8 mouse cellular contexts compared by ENCODE assay signal in the genomic region with DNA sequence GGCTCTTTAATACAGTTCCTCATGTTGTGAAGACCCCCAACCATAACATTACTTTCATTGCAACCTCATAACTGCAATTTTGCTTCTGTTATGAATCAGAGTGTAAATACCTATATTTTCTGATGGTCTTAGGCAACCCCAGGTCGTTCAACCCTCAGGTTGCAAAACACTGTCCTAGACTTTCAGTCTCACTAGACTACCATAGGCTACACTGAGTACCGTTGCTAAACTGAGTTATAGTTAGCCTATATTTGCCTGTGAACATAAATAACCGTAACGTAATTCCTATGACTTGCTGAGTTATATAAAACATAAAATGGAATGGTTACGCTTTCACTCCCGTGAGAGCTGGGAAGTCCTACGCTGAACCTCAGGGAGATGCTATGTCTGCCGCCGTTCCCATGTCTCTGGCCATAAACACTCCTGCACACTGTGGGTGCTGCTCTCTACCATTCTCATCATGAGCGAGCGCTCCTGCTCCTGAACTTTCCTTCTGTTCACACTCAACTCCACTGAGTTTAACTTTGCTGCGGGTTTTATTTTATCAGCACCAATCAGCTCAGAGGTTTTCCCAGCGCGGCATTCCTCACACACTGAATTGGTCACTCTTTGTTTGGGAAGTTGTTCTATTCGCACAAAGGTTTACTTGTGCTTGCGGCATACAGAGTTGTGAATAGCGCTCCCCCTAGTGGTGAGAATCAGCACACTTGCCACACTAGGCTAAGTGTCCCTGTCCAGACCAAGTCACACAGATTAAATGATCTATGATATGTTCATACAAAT. TPM values are rescaled to one million over a fixed set of nuclear protein-coding genes. Genes with fewer than 3 reads are reported as not detected.
DNase-seq lines count a peak whose midpoint lies in the region; ATAC-seq and TF ChIP-seq lines count a peak whose summit lies in the region.

No protein-coding gene starts in this region.

- H3K4me3 ChIP-seq in kidney, adult 2 months (ENCODE audit: insufficient read depth, low read depth, low read length) = no peak overlapping the region
- H3K4me3 ChIP-seq in limb, embryonic 11.5 days (ENCODE audit: low read depth, low read length) = no peak overlapping the region
- H3K4me3 ChIP-seq in midbrain, postnatal 0 days (ENCODE audit: low read depth, low read length) = no peak overlapping the region
- no peak overlapping the region for H3K4me3 ChIP-seq in stomach, embryonic 14.5 days (ENCODE audit: low read depth, low read length)

- no peak overlapping the region for H3K27ac ChIP-seq in kidney, adult 2 months (ENCODE audit: insufficient read depth, low read depth, low read length)
- peak overlapping the region; percentile 63; the same call in 1 of the 2 replicates for H3K27ac ChIP-seq in limb, embryonic 11.5 days (replicated peaks; ENCODE audit: low read depth, low read length)
- H3K27ac ChIP-seq in midbrain, postnatal 0 days (ENCODE audit: low read depth, low read length) = no peak overlapping the region
- H3K27ac ChIP-seq in stomach, embryonic 14.5 days (ENCODE audit: low read length) = no peak overlapping the region

- peak; percentile 88 for TF ChIP-seq CTCF in kidney, adult 2 months (conservative IDR thresholded peaks at IDR 0.05; ENCODE audit: insufficient read depth, insufficient read length, low read depth, low read length)
- peak; percentile 95 for TF ChIP-seq CTCF in midbrain, postnatal 0 days (IDR thresholded peaks at IDR 0.05)

- DNase-seq in 416B (ENCODE audit: low read depth) = peak; percentile 72
- peak; percentile 75 for DNase-seq in adipocyte (ENCODE audit: low spot score)
- peak; percentile 78 for DNase-seq in embryo, embryonic 9.5 days (ENCODE audit: extremely low spot score)
- DNase-seq in kidney, adult 2 months = peak; percentile 82
- DNase-seq in limb, embryonic 11.5 days (ENCODE audit: low spot score) = peak; percentile 87
- DNase-seq in midbrain, postnatal 0 days (ENCODE audit: low spot score) = peak; percentile 90

- no peaks in the 10 kb centered on the region for H3K9me3 ChIP-seq in limb, embryonic 11.5 days (ENCODE audit: control insufficient read depth, low read length)
- H3K9me3 ChIP-seq in midbrain, postnatal 0 days (ENCODE audit: low read length) = no peaks in the 10 kb centered on the region
- no peaks in the 10 kb centered on the region for H3K9me3 ChIP-seq in stomach, embryonic 14.5 days (ENCODE audit: control insufficient read depth, low read depth, low read length)

- H3K4me2 ChIP-seq in limb, embryonic 11.5 days (ENCODE audit: low read depth, severe bottlenecking) = no peak overlapping the region
- 0 out of 2 replicates have a peak overlapping the region, but pooled peaks have one; percentile 12 for H3K4me2 ChIP-seq in midbrain, postnatal 0 days (ENCODE audit: low read depth, low read length, poor library complexity, severe bottlenecking)
- H3K4me2 ChIP-seq in stomach, embryonic 14.5 days (replicated peaks; ENCODE audit: low read depth, low read length) = peak overlapping the region; percentile 27

- H3K36me3 ChIP-seq in kidney, adult 2 months (ENCODE audit: control insufficient read depth, insufficient read depth, low read length) = peaks cover 12% of the 10 kb centered on the region
- no peaks in the 10 kb centered on the region; the same call in 1 of the 2 replicates for H3K36me3 ChIP-seq in limb, embryonic 11.5 days (ENCODE audit: control insufficient read depth, insufficient read depth, low read length)
- peaks cover 25% of the 10 kb centered on the region for H3K36me3 ChIP-seq in midbrain, postnatal 0 days (ENCODE audit: insufficient read depth, low read length)
- H3K36me3 ChIP-seq in stomach, embryonic 14.5 days (ENCODE audit: control insufficient read depth, insufficient read depth, low read length) = peaks cover 3% of the 10 kb centered on the region; the same call in 1 of the 2 replicates

- ATAC-seq in granulocyte monocyte progenitor cell, adult 5-6 weeks (replicated peaks; ENCODE audit: poor library complexity, severe bottlenecking) = peak; percentile 72
- ATAC-seq in limb, embryonic 11.5 days (ENCODE audit: insufficient number of reproducible peaks, low FRiP score, low TSS enrichment, low read depth) = peak; percentile 88
- peak; percentile 83 for ATAC-seq in midbrain, postnatal 0 days (ENCODE audit: low FRiP score)
- ATAC-seq in stomach, embryonic 14.5 days (ENCODE audit: insufficient number of reproducible peaks, insufficient read depth, low FRiP score, low read depth) = peak; percentile 83

- TF ChIP-seq POLR2A in kidney, adult 2 months (IDR thresholded peaks at IDR 0.05; ENCODE audit: low read depth, low read length) = no peak

- H3K27me3 ChIP-seq in kidney, adult 2 months (replicated peaks; ENCODE audit: control insufficient read depth, insufficient read depth, low read length) = no peaks in the 10 kb centered on the region
- H3K27me3 ChIP-seq in limb, embryonic 11.5 days (ENCODE audit: control insufficient read depth, insufficient read depth, low read length) = no peaks in the 10 kb centered on the region
- no peaks in the 10 kb centered on the region for H3K27me3 ChIP-seq in midbrain, postnatal 0 days (ENCODE audit: insufficient read depth, low read length)
- no peaks in the 10 kb centered on the region for H3K27me3 ChIP-seq in stomach, embryonic 14.5 days (ENCODE audit: control insufficient read depth, insufficient read depth, low read length)

- peak overlapping the region; percentile 32; the same call in 1 of the 2 replicates for H3K9ac ChIP-seq in limb, embryonic 11.5 days (ENCODE audit: low read length)
- H3K9ac ChIP-seq in midbrain, postnatal 0 days (replicated peaks; ENCODE audit: low read length, poor library complexity, severe bottlenecking) = no peak overlapping the region
- no peak overlapping the region for H3K9ac ChIP-seq in stomach, embryonic 14.5 days (replicated peaks; ENCODE audit: low read depth, low read length)

- H3K4me1 ChIP-seq in kidney, adult 2 months (ENCODE audit: control insufficient read depth, insufficient read depth, low read length) = peaks cover 10% of the 10 kb centered on the region
- no peaks in the 10 kb centered on the region for H3K4me1 ChIP-seq in limb, embryonic 11.5 days (ENCODE audit: control insufficient read depth, insufficient read depth, low read length)
- H3K4me1 ChIP-seq in midbrain, postnatal 0 days (ENCODE audit: insufficient read depth, low read length) = no peaks in the 10 kb centered on the region
- H3K4me1 ChIP-seq in stomach, embryonic 14.5 days (ENCODE audit: control insufficient read depth, insufficient read depth, low read length) = no peaks in the 10 kb centered on the region

- WGBS in kidney, adult 2 months = 50% methylated on average over 17 of the region's 17 CpGs
- 60% methylated on average over 17 of the region's 17 CpGs for WGBS in limb, embryonic 11.5 days
- 54% methylated on average over 17 of the region's 17 CpGs for WGBS in midbrain, postnatal 0 days
- 52% methylated on average over 17 of the region's 17 CpGs for WGBS in stomach, embryonic 14.5 days

RNA-seq across cellular contexts. Expression of gene Cog3, which starts 13.4 kb away (rescaled TPM):
- total RNA-seq in granulocyte monocyte progenitor cell, adult 5-6 weeks (2014; fragmentation: Nextera tagmentation) = 17.4 and 21.1 TPM in 2 replicates
- 26.1 and 30.3 TPM in 2 replicates for total RNA-seq in granulocyte monocyte progenitor cell, adult 5-6 weeks (2017)
- 7.8 and 10.0 TPM in 2 replicates for polyA plus RNA-seq in kidney, adult 2 months (2012; rRNA removed)
- polyA plus RNA-seq in limb, embryonic 11.5 days (2014; fragmentation: Nextera tagmentation; extraction: Ambion mirVana) = 25.0 and 27.9 TPM in 2 replicates
- 19.3 and 26.3 TPM in 2 replicates for total RNA-seq in midbrain, postnatal 0 days (2014; rRNA removed)
- 12.6 and 12.9 TPM in 2 replicates for polyA plus RNA-seq in midbrain, postnatal 0 days (2015; fragmentation: Nextera tagmentation; extraction: Ambion mirVana)
- polyA plus RNA-seq in stomach, embryonic 14.5 days (2014; fragmentation: Nextera tagmentation; extraction: Ambion mirVana) = 25.3 and 27.1 TPM in 2 replicates

RNA-seq across cellular contexts. Expression of gene Slc25a30, which starts 19.2 kb away (rescaled TPM):
- total RNA-seq in granulocyte monocyte progenitor cell, adult 5-6 weeks (2014; fragmentation: Nextera tagmentation) = 15.4 and 26.2 TPM in 2 replicates
- 16.0 and 20.5 TPM in 2 replicates for total RNA-seq in granulocyte monocyte progenitor cell, adult 5-6 weeks (2017)
- 26.3 and 29.6 TPM in 2 replicates for polyA plus RNA-seq in kidney, adult 2 months (2012; rRNA removed)
- 6.3 and 6.9 TPM in 2 replicates for polyA plus RNA-seq in limb, embryonic 11.5 days (2014; fragmentation: Nextera tagmentation; extraction: Ambion mirVana)
- total RNA-seq in midbrain, postnatal 0 days (2014; rRNA removed) = 9.6 and 17.1 TPM in 2 replicates
- polyA plus RNA-seq in midbrain, postnatal 0 days (2015; fragmentation: Nextera tagmentation; extraction: Ambion mirVana) = 6.2 and 6.5 TPM in 2 replicates
- polyA plus RNA-seq in stomach, embryonic 14.5 days (2014; fragmentation: Nextera tagmentation; extraction: Ambion mirVana) = 4.5 and 5.3 TPM in 2 replicates
